Mouse (Mus musculus) liver, embryonic 11.5 days (tissue): ENCODE data around the gene Olfr917. TPM values are rescaled to one million over a fixed set of nuclear protein-coding genes. Genes with fewer than 3 reads are reported as not detected.

Experiments used
- ATAC-seq: fragments of 200-750 bp; cut with Nextera tagmentation; replicated peaks from 2 replicates; pipeline ENCODE4 v1.8.0; 2017; ENCODE audit warnings: moderate number of reproducible peaks, mild to moderate bottlenecking, moderate TSS enrichment, moderate library complexity; ENCODE audit not compliant: low FRiP score
- DNase-seq: peaks from one replicate; pipeline ENCODE4 v3.0.0-alpha.2; 2017; ENCODE audit warnings: low spot score
- H3K27ac ChIP-seq: fragments of 300-500 bp; sonication (generic); 2 replicates; pipeline ENCODE4 v1.5.1; 2014; ENCODE audit warnings: mild to moderate bottlenecking, low read depth, low read length, control low read depth
- H3K27me3 ChIP-seq: fragments of 300-500 bp; sonication (generic); replicated peaks from 2 replicates; pipeline ENCODE4 v1.6.1; 2014; ENCODE audit warnings: low read length, mixed read lengths; ENCODE audit not compliant: control insufficient read depth, insufficient read depth
- H3K36me3 ChIP-seq: fragments of 300-500 bp; sonication (generic); 2 replicates; pipeline ENCODE4 v1.6.1; 2014; ENCODE audit warnings: mild to moderate bottlenecking, low read length, moderate library complexity, mixed read lengths; ENCODE audit not compliant: control insufficient read depth, insufficient read depth
- H3K4me1 ChIP-seq: fragments of 300-500 bp; sonication (generic); replicated peaks from 2 replicates; pipeline ENCODE4 v1.6.1; 2014; ENCODE audit warnings: low read length, mixed read lengths; ENCODE audit not compliant: control insufficient read depth, insufficient read depth
- H3K4me2 ChIP-seq: fragments of 300-500 bp; sonication (generic); 2 replicates; pipeline ENCODE4 v1.6.1; 2014; ENCODE audit warnings: mild to moderate bottlenecking, control low read depth, moderate library complexity
- H3K4me3 ChIP-seq: fragments of 300-500 bp; sonication (generic); 2 replicates; pipeline ENCODE4 v1.5.1; 2014; ENCODE audit warnings: low read depth, low read length, control low read depth
- H3K9ac ChIP-seq: fragments of 300-500 bp; sonication (generic); 2 replicates; pipeline ENCODE4 v1.6.1; 2014; ENCODE audit warnings: low read depth, low read length, control low read depth
- H3K9me3 ChIP-seq: fragments of 300-500 bp; sonication (generic); 2 replicates; pipeline ENCODE4 v1.6.1; 2016; ENCODE audit warnings: low read length, inconsistent platforms, mixed read lengths; ENCODE audit not compliant: control insufficient read depth
- WGBS: fragments of 180-500 bp; shearing (Covaris S2); extraction: QIAGEN DNeasy Blood & Tissue Kit; methylation state at CpG from one replicate; pipeline ENCODE4 v1.1.7; 2014; 5-methylcytosine and 5-hydroxymethylcytosine counted together
- polyA plus RNA-seq: library from polyadenylated mRNA; unstranded; fragments of >200 nt; fragmentation: Nextera tagmentation; extraction: Ambion mirVana; gene quantifications from 2 replicates; pipeline ENCODE4 v1.2.1, GENCODE M21; 2014

The Olfr917 gene
- not detected in 2 replicates for polyA plus RNA-seq

- Histone ChIP-seq H3K36me3 (no peaks in the 10 kb centered on the region), H3K4me3 (no peak within 1 kb of the TSS), H3K9ac (no peak within 1 kb of the TSS), H3K4me2 (no peak within 1 kb of the TSS), H3K27me3 (no peaks in the 10 kb centered on the region), H3K9me3 (no peaks in the 10 kb centered on the region), H3K27ac (no peak within 1 kb of the TSS), H3K4me1 (no peaks in the 10 kb centered on the region)
- 71% methylated on average over 1 of the region's 1 CpGs for WGBS
- ATAC-seq (no peak), DNase-seq (no peak)
These were observed at the start of gene Olfr917 for GRCm38 (mm10) chr9:38665742-38666141. TSS of gene Olfr917 (minus strand) at chr9:38665842.

DNA sequence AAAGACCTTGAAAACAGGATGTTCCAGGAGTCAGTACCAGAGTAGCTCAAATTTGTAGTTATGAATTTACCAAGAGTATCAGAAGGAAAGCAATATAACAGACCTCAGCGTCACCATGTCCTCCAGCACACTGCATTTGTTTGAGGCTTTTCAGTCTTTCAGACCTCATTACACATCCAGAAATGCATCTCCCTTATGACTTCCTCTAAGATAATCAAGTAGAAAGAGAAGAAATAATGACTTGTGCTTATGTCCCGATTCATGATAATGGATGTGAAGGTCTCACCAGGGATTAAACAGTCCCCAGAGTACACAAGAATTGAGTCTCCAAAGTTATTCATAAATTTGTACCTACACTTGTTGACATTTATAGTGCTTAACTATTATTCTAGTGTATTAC lies 8.9 kb upstream of the Olfr917 start, which contains the start of gene Olfr918:
Gene Olfr918, minus strand, starts transcription at position 101 of the 400 bp plus-strand sequence.
- H3K27me3 ChIP-seq: no peaks in the 10 kb centered on the region
- ATAC-seq: no peak
- no peaks in the 10 kb centered on the region for H3K9me3 ChIP-seq
- WGBS: 86% methylated on average over 2 of the region's 2 CpGs
- no peaks in the 10 kb centered on the region for H3K36me3 ChIP-seq
- DNase-seq: no peak
- H3K4me1 ChIP-seq: no peaks in the 10 kb centered on the region
- no peak within 1 kb of the TSS for H3K27ac ChIP-seq
- H3K9ac ChIP-seq: no peak within 1 kb of the TSS
- H3K4me3 ChIP-seq: no peak within 1 kb of the TSS
- no peak within 1 kb of the TSS for H3K4me2 ChIP-seq

- Histone ChIP-seq H3K9ac (no peak overlapping the region), H3K9me3 (no peaks in the 10 kb centered on the region), H3K4me3 (no peak overlapping the region), H3K36me3 (no peaks in the 10 kb centered on the region), H3K4me2 (no peak overlapping the region), H3K27ac (no peak overlapping the region), H3K4me1 (no peaks in the 10 kb centered on the region), H3K27me3 (no peaks in the 10 kb centered on the region)
- no peak for DNase-seq
- no peak for ATAC-seq
- 57% methylated on average over 2 of the region's 2 CpGs for WGBS
These were observed 7.2 kb upstream of the Olfr917 start for GRCm38 (mm10) chr9:38672887-38673286.

- 59% methylated on average over 1 of the region's 1 CpGs for WGBS
- H3K27ac ChIP-seq: no peak within 1 kb of the TSS
- DNase-seq (no peak), ATAC-seq (no peak)
- H3K9ac ChIP-seq: no peak within 1 kb of the TSS
- H3K36me3 ChIP-seq: no peaks in the 10 kb centered on the region
- H3K27me3 ChIP-seq: no peaks in the 10 kb centered on the region
- no peaks in the 10 kb centered on the region for H3K4me1 ChIP-seq
- H3K4me2 ChIP-seq: no peak within 1 kb of the TSS
- H3K4me3 ChIP-seq: no peak within 1 kb of the TSS
- no peaks in the 10 kb centered on the region for H3K9me3 ChIP-seq
These were observed 5.9 kb downstream of the Olfr917 start, which contains the start of gene Olfr916 for GRCm38 (mm10) chr9:38659775-38660174. TSS of gene Olfr916 (minus strand) at chr9:38659875.

GRCm38 (mm10) chr9:38632406-38632805 lies 33.2 kb downstream of the Olfr917 start:
- ATAC-seq (no peak), DNase-seq (no peak)
- Histone ChIP-seq H3K4me1 (no peaks in the 10 kb centered on the region), H3K4me2 (no peak overlapping the region), H3K36me3 (no peaks in the 10 kb centered on the region), H3K27ac (no peak overlapping the region), H3K9ac (no peak overlapping the region), H3K9me3 (no peaks in the 10 kb centered on the region), H3K27me3 (no peaks in the 10 kb centered on the region), H3K4me3 (no peak overlapping the region)
- 74% methylated on average over 4 of the region's 4 CpGs for WGBS

Other genes starting within 250 kb of the Olfr917 start
- gene Olfr901, start 236.4 kb downstream of the Olfr917 start, polyA plus RNA-seq: not detected in 2 replicates
- not detected in 2 replicates for gene Olfr902, start 218.2 kb downstream of the Olfr917 start, polyA plus RNA-seq
- not detected in 2 replicates for gene Olfr904, start 202.7 kb downstream of the Olfr917 start, polyA plus RNA-seq
- not detected in 2 replicates for gene Olfr905, start 194.7 kb downstream of the Olfr917 start, polyA plus RNA-seq
- gene Olfr906, start 178.8 kb downstream of the Olfr917 start, polyA plus RNA-seq: not detected in 2 replicates
- gene Olfr907, start 170.0 kb downstream of the Olfr917 start, polyA plus RNA-seq: not detected in 2 replicates
- gene Olfr911-ps1, start 144.3 kb downstream of the Olfr917 start, polyA plus RNA-seq: not detected in 2 replicates
- not detected in 2 replicates for gene Olfr910, start 128.0 kb downstream of the Olfr917 start, polyA plus RNA-seq
- gene Olfr912, start 85.7 kb downstream of the Olfr917 start, polyA plus RNA-seq: not detected in 2 replicates
- gene Olfr913, start 73.1 kb downstream of the Olfr917 start, polyA plus RNA-seq: not detected in 2 replicates
- not detected in 2 replicates for gene Olfr914, start 60.7 kb downstream of the Olfr917 start, polyA plus RNA-seq
- gene Olfr916, start 6.0 kb downstream of the Olfr917 start, polyA plus RNA-seq: not detected in 2 replicates
- gene Olfr918, start 8.8 kb upstream of the Olfr917 start, polyA plus RNA-seq: not detected in 2 replicates
- not detected in 2 replicates for gene Olfr919, start 37.8 kb upstream of the Olfr917 start, polyA plus RNA-seq
- gene Vwa5a, start 52.4 kb upstream of the Olfr917 start, polyA plus RNA-seq: 11.1 and 11.4 TPM in 2 replicates
- gene Olfr920, start 86.5 kb upstream of the Olfr917 start, polyA plus RNA-seq: not detected in 2 replicates
- not detected in 2 replicates for gene Olfr921, start 107.2 kb upstream of the Olfr917 start, polyA plus RNA-seq
- not detected in 2 replicates for gene Olfr922, start 148.8 kb upstream of the Olfr917 start, polyA plus RNA-seq
- gene Olfr923, start 160.7 kb upstream of the Olfr917 start, polyA plus RNA-seq: not detected in 2 replicates
- gene Olfr924, start 178.6 kb upstream of the Olfr917 start, polyA plus RNA-seq: not detected in 2 replicates
- gene Olfr26, start 189.2 kb upstream of the Olfr917 start, polyA plus RNA-seq: not detected in 2 replicates
- not detected in 2 replicates for gene Olfr926, start 211.3 kb upstream of the Olfr917 start, polyA plus RNA-seq